Mouse (Mus musculus): ENCODE results near the gene Cyp4v3. TPM values are rescaled to one million over a fixed set of nuclear protein-coding genes. Genes with fewer than 3 reads are reported as not detected.

Gene Cyp4v3
- polyA plus RNA-seq, 1 experiment from 2014 or later = 1.8 TPM

DNA sequence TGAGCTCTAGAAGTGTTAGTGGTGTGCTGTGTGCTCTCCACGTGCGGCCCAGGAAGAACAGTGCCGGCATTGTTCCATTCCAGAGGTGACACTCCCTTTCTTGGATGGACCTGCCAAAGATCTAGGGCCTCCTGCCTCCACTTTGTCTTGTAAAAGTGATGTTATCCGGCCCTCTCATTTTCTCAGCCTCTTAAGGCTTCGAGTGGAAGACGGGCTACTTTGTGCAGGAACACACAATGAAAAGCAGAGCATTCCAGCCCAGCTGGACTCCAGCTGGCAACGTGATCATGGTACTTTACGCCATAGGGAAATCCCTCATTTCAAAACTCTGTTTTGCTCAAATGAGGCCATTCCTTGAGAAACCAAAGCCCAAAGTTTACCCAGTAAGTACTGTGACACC, 66.0 kb downstream of the Cyp4v3 start:
- WGBS = 68% methylated on average over 8 of the region's 8 CpGs
- ATAC-seq (ENCODE audit: low FRiP score) = no peak
- Histone ChIP-seq H3K4me2 (no peak overlapping the region), H3K4me3 (replicated peaks) (no peak overlapping the region), H3K9me3 (replicated peaks) (no peaks in the 10 kb centered on the region; the same call in 1 of the 2 replicates), H3K36me3 (no peaks in the 10 kb centered on the region), H3K9ac (replicated peaks) (no peak overlapping the region), H3K27me3 (replicated peaks) (no peaks in the 10 kb centered on the region), H3K27ac (replicated peaks) (no peak overlapping the region), H3K4me1 (no peaks in the 10 kb centered on the region)

DNA sequence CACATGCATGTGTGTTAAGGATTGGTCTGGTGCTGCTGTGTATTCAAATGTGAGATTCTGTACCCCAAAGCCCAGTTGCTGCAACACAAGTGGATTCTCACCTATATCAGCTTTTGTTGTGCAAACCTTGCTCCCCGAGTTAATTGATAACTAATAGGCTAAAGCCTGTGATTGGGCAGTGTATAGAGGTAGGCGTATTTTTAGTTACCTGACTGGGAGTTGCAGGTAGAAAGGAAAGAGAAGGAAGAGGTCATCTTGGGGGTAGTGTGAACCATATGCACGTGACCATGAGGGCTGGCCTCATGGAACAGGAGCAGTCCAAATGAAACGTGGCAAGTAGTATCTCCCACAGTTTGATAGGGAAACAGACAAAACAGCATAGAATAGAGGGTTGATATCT, 68.1 kb downstream of the Cyp4v3 start:
- H3K4me2 ChIP-seq = no peak overlapping the region
- H3K36me3 ChIP-seq = no peaks in the 10 kb centered on the region
- H3K27ac ChIP-seq (replicated peaks) = no peak overlapping the region
- no peaks in the 10 kb centered on the region; the same call in 1 of the 2 replicates for H3K9me3 ChIP-seq (replicated peaks)
- no peak for ATAC-seq (ENCODE audit: low FRiP score)
- no peaks in the 10 kb centered on the region for H3K27me3 ChIP-seq (replicated peaks)
- no peak overlapping the region for H3K9ac ChIP-seq (replicated peaks)
- no peaks in the 10 kb centered on the region for H3K4me1 ChIP-seq
- 95% methylated on average over 4 of the region's 4 CpGs for WGBS
- H3K4me3 ChIP-seq (replicated peaks) = no peak overlapping the region

DNA sequence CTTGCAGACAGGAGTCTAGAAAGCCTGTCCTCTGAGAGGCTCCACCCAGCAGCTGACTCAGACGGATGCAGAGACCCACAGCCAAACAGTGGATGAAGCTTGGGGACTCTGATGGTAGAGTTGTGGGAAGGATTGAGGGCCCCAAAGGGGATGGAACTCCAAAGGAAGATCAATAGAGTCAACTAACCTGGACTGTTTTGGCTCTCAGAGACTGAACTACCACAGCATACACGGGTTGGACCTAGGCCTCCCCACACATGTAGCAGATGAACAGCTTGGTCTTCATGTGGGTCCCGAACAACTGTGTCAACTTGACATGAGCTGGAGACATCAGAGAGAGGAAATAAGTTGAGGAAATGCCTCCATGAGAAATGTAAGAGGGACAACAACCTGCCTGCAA, 70.2 kb downstream of the Cyp4v3 start:
- no peaks in the 10 kb centered on the region for H3K36me3 ChIP-seq
- H3K27me3 ChIP-seq (replicated peaks) = no peaks in the 10 kb centered on the region
- no peaks in the 10 kb centered on the region for H3K4me1 ChIP-seq
- H3K9ac ChIP-seq (replicated peaks) = no peak overlapping the region
- H3K27ac ChIP-seq (replicated peaks) = no peak overlapping the region
- no peaks in the 10 kb centered on the region; the same call in 1 of the 2 replicates for H3K9me3 ChIP-seq (replicated peaks)
- no peak overlapping the region for H3K4me2 ChIP-seq
- 88% methylated on average over 3 of the region's 3 CpGs for WGBS
- no peak for ATAC-seq (ENCODE audit: low FRiP score)
- H3K4me3 ChIP-seq (replicated peaks) = no peak overlapping the region

DNA sequence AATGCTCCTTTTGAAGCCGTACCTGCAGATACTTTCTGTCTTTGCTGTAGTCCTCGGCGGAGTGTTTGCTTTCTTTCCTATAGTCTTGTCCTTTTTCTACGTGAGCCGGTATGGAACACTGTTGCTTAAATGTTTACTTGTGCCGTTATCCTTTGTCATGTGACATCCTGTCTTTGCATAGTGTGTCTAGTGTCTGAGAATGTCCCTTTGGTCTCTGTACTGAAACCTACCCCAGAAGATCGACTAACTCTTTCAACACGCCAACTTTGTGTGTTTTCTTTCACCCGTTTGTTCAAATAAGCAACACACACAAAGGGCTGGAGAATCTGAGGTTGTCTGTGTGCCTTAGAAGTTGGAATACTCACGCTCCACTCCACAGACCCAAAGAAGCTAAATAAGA, 71.1 kb downstream of the Cyp4v3 start, which contains the start of gene F11:
Gene F11, minus strand, starts transcription at position 112 of the 400 bp plus-strand sequence.
- ATAC-seq (ENCODE audit: low FRiP score) = no peak
- no peaks in the 10 kb centered on the region for H3K4me1 ChIP-seq
- H3K27ac ChIP-seq (replicated peaks) = no peak within 1 kb of the TSS
- H3K27me3 ChIP-seq (replicated peaks) = no peaks in the 10 kb centered on the region
- H3K36me3 ChIP-seq = no peaks in the 10 kb centered on the region
- H3K4me3 ChIP-seq (replicated peaks) = no peak within 1 kb of the TSS
- WGBS = 89% methylated on average over 10 of the region's 10 CpGs
- no peak within 1 kb of the TSS for H3K9ac ChIP-seq (replicated peaks)
- H3K9me3 ChIP-seq (replicated peaks) = no peaks in the 10 kb centered on the region; the same call in 1 of the 2 replicates
- no peak within 1 kb of the TSS for H3K4me2 ChIP-seq

DNA sequence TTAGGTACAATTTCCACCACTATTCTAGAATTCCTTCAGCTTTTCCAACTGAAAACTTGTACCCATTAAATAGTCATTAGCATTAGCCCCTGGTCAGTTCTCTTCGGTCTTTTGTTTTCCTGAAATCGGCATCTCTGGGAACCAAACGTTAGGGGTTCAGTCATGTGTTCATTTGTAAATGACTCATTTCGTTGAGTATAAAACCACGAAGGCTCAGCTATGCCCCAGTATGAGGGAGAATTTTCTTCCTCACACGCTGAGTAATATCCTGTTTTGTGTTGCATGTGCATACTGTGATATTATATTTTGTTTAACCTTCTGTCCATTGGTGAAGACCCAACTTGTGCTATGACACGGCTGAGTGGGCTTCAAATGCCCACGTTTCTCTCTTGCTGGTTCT, 74.6 kb downstream of the Cyp4v3 start:
- Histone ChIP-seq H3K9ac (replicated peaks) (no peak overlapping the region), H3K4me2 (no peak overlapping the region), H3K4me3 (replicated peaks) (no peak overlapping the region), H3K4me1 (no peaks in the 10 kb centered on the region), H3K27ac (replicated peaks) (no peak overlapping the region), H3K36me3 (no peaks in the 10 kb centered on the region), H3K9me3 (replicated peaks) (no peaks in the 10 kb centered on the region), H3K27me3 (replicated peaks) (no peaks in the 10 kb centered on the region)
- 79% methylated on average over 8 of the region's 8 CpGs for WGBS
- no peak for ATAC-seq (ENCODE audit: low FRiP score)

DNA sequence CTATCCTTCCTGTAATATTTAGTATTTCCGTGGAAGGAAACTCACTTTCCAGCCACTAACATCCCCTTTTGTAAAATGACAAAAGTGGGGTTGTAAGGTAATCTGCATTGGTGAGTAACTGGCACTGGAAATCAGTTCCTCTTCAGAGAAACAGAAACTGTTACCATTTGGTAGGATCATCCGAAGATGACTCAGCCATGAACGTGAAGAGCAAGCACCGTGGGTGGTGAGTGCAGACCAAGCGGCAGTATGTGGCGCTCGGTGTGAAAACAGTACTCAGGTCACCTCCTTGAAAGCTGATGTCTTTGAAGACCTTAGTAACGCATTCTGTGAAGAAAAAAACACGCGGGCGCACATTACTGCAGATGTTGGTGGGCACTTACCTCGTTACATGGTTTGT, 78.0 kb downstream of the Cyp4v3 start:
- Histone ChIP-seq H3K9me3 (replicated peaks) (no peaks in the 10 kb centered on the region), H3K9ac (replicated peaks) (no peak overlapping the region), H3K4me1 (no peaks in the 10 kb centered on the region), H3K27ac (replicated peaks) (no peak overlapping the region), H3K27me3 (replicated peaks) (no peaks in the 10 kb centered on the region), H3K4me3 (replicated peaks) (no peak overlapping the region), H3K4me2 (no peak overlapping the region), H3K36me3 (no peaks in the 10 kb centered on the region)
- ATAC-seq (ENCODE audit: low FRiP score) = no peak
- WGBS = 83% methylated on average over 12 of the region's 12 CpGs

Other genes with a start within 250 kb of the Cyp4v3 start
- gene F11, start 71.2 kb downstream of the Cyp4v3 start, polyA plus RNA-seq (2015; fragmentation: Nextera tagmentation; extraction: Ambion mirVana) = not detected in 2 replicates
- gene Klkb1, start 38.4 kb downstream of the Cyp4v3 start, polyA plus RNA-seq (2015; fragmentation: Nextera tagmentation; extraction: Ambion mirVana) = 0.09 TPM in 1 of 2 replicates, not detected in the other
- gene Gm45753, start 24.8 kb downstream of the Cyp4v3 start, polyA plus RNA-seq (2015; fragmentation: Nextera tagmentation; extraction: Ambion mirVana) = 0.11 TPM in 1 of 2 replicates, not detected in the other
- gene Fam149a, start 49.1 kb upstream of the Cyp4v3 start, polyA plus RNA-seq (2015; fragmentation: Nextera tagmentation; extraction: Ambion mirVana) = 11.7 and 13.3 TPM in 2 replicates
- 0.84 and 1.5 TPM in 2 replicates for gene Tlr3, start 77.9 kb upstream of the Cyp4v3 start, polyA plus RNA-seq (2015; fragmentation: Nextera tagmentation; extraction: Ambion mirVana)
- gene Sorbs2, start 174.6 kb upstream of the Cyp4v3 start, polyA plus RNA-seq (2015; fragmentation: Nextera tagmentation; extraction: Ambion mirVana) = 43.4 and 48.8 TPM in 2 replicates